Mouse (Mus musculus): ENCODE data around the gene Atp8b4. TPM values are rescaled to one million over a fixed set of nuclear protein-coding genes. Genes with fewer than 3 reads are reported as not detected.
A peak's percentile ranks its signal among the peaks of the same experiment; 100 is the strongest.
"Not testable (repeated sequence)": the region's sequence is repeated elsewhere in the genome, so short reads cannot be mapped to it uniquely, and the experiment has no call there.

Atp8b4 gene
- polyA plus RNA-seq, 1 experiment from 2014 or later: 2.1 TPM

GRCm38 (mm10) chr2:126474019-126474418 is 26.5 kb downstream of the Atp8b4 start:
- Histone ChIP-seq H3K27ac (replicated peaks; ENCODE audit: low read depth, low read length) (no peak overlapping the region), H3K9ac (replicated peaks; ENCODE audit: low read length) (no peak overlapping the region), H3K9me3 (replicated peaks; ENCODE audit: control insufficient read depth, low read length) (no peaks in the 10 kb centered on the region), H3K36me3 (replicated peaks; ENCODE audit: control insufficient read depth, insufficient read depth, low read depth, low read length) (no peaks in the 10 kb centered on the region), H3K4me3 (ENCODE audit: low read depth, low read length) (no peak overlapping the region), H3K27me3 (ENCODE audit: control insufficient read depth, insufficient read depth, low read length) (no peaks in the 10 kb centered on the region), H3K4me2 (ENCODE audit: low read depth, low read length) (no peak overlapping the region), H3K4me1 (ENCODE audit: control insufficient read depth, insufficient read depth, low read length) (no peaks in the 10 kb centered on the region)
- 91% methylated on average over 6 of the region's 6 CpGs for WGBS
- DNase-seq (ENCODE audit: low spot score): no peak
- no peak for ATAC-seq (replicated peaks; ENCODE audit: insufficient number of reproducible peaks, low FRiP score, low TSS enrichment, low read depth)

- Histone ChIP-seq H3K27ac (replicated peaks; ENCODE audit: low read depth, low read length) (no peak overlapping the region), H3K4me3 (ENCODE audit: low read depth, low read length) (no peak overlapping the region), H3K9me3 (replicated peaks; ENCODE audit: control insufficient read depth, low read length) (no peaks in the 10 kb centered on the region), H3K4me1 (ENCODE audit: control insufficient read depth, insufficient read depth, low read length) (no peaks in the 10 kb centered on the region), H3K9ac (replicated peaks; ENCODE audit: low read length) (no peak overlapping the region), H3K4me2 (ENCODE audit: low read depth, low read length) (no peak overlapping the region), H3K36me3 (replicated peaks; ENCODE audit: control insufficient read depth, insufficient read depth, low read depth, low read length) (no peaks in the 10 kb centered on the region), H3K27me3 (ENCODE audit: control insufficient read depth, insufficient read depth, low read length) (no peaks in the 10 kb centered on the region)
- 80% methylated on average over 5 of the region's 5 CpGs for WGBS
- DNase-seq (ENCODE audit: low spot score) (no peak), ATAC-seq (replicated peaks; ENCODE audit: insufficient number of reproducible peaks, low FRiP score, low TSS enrichment, low read depth) (no peak)
Observed at GRCm38 (mm10) chr2:126472836-126473235, 27.6 kb downstream of the Atp8b4 start.

GRCm38 (mm10) chr2:126467790-126468189 is 32.7 kb downstream of the Atp8b4 start:
- Histone ChIP-seq H3K4me1 (ENCODE audit: control insufficient read depth, insufficient read depth, low read length) (no peaks in the 10 kb centered on the region), H3K9me3 (replicated peaks; ENCODE audit: control insufficient read depth, low read length) (no peaks in the 10 kb centered on the region), H3K4me2 (ENCODE audit: low read depth, low read length) (no peak overlapping the region), H3K4me3 (ENCODE audit: low read depth, low read length) (no peak overlapping the region), H3K27me3 (ENCODE audit: control insufficient read depth, insufficient read depth, low read length) (no peaks in the 10 kb centered on the region), H3K36me3 (replicated peaks; ENCODE audit: control insufficient read depth, insufficient read depth, low read depth, low read length) (no peaks in the 10 kb centered on the region), H3K9ac (replicated peaks; ENCODE audit: low read length) (no peak overlapping the region), H3K27ac (replicated peaks; ENCODE audit: low read depth, low read length) (no peak overlapping the region)
- WGBS: 75% methylated on average over 4 of the region's 4 CpGs
- ATAC-seq (replicated peaks; ENCODE audit: insufficient number of reproducible peaks, low FRiP score, low TSS enrichment, low read depth): no peak
- no peak for DNase-seq (ENCODE audit: low spot score)

- no peak for ATAC-seq (replicated peaks; ENCODE audit: insufficient number of reproducible peaks, low FRiP score, low TSS enrichment, low read depth)
Observed at GRCm38 (mm10) chr2:126466391-126467134, 33.9 kb downstream of the Atp8b4 start.

GRCm38 (mm10) chr2:126458661-126459060 is 41.8 kb downstream of the Atp8b4 start:
- H3K4me2 ChIP-seq (ENCODE audit: low read depth, low read length): no peak overlapping the region
- no peaks in the 10 kb centered on the region for H3K36me3 ChIP-seq (replicated peaks; ENCODE audit: control insufficient read depth, insufficient read depth, low read depth, low read length)
- no peak overlapping the region for H3K9ac ChIP-seq (replicated peaks; ENCODE audit: low read length)
- 91% methylated on average over 2 of the region's 2 CpGs for WGBS
- ATAC-seq (replicated peaks; ENCODE audit: insufficient number of reproducible peaks, low FRiP score, low TSS enrichment, low read depth): no peak
- no peaks in the 10 kb centered on the region for H3K27me3 ChIP-seq (ENCODE audit: control insufficient read depth, insufficient read depth, low read length)
- no peaks in the 10 kb centered on the region for H3K4me1 ChIP-seq (ENCODE audit: control insufficient read depth, insufficient read depth, low read length)
- DNase-seq (ENCODE audit: low spot score): no peak
- no peak overlapping the region for H3K27ac ChIP-seq (replicated peaks; ENCODE audit: low read depth, low read length)
- H3K4me3 ChIP-seq (ENCODE audit: low read depth, low read length): no peak overlapping the region
- no peaks in the 10 kb centered on the region for H3K9me3 ChIP-seq (replicated peaks; ENCODE audit: control insufficient read depth, low read length)

More at GRCm38 (mm10) chr2:126466391-126467134, 33.9 kb downstream of the Atp8b4 start:
- no peak overlapping the region for H3K4me3 ChIP-seq (ENCODE audit: low read depth, low read length)
- no peaks in the 10 kb centered on the region for H3K4me1 ChIP-seq (ENCODE audit: control insufficient read depth, insufficient read depth, low read length)
- no peaks in the 10 kb centered on the region for H3K36me3 ChIP-seq (replicated peaks; ENCODE audit: control insufficient read depth, insufficient read depth, low read depth, low read length)
- no peak for DNase-seq (ENCODE audit: low spot score)
- 85% methylated on average over 13 of the region's 13 CpGs for WGBS
- H3K9me3 ChIP-seq (replicated peaks; ENCODE audit: control insufficient read depth, low read length): no peaks in the 10 kb centered on the region
- H3K9ac ChIP-seq (replicated peaks; ENCODE audit: low read length): no peak overlapping the region
- no peaks in the 10 kb centered on the region for H3K27me3 ChIP-seq (ENCODE audit: control insufficient read depth, insufficient read depth, low read length)
- no peak overlapping the region for H3K4me2 ChIP-seq (ENCODE audit: low read depth, low read length)
- H3K27ac ChIP-seq (replicated peaks; ENCODE audit: low read depth, low read length): no peak overlapping the region

- 61% methylated on average over 2 of the region's 2 CpGs for WGBS
- not testable (repeated sequence) for H3K27me3 ChIP-seq (ENCODE audit: control insufficient read depth, insufficient read depth, low read length); H3K4me1 ChIP-seq (ENCODE audit: control insufficient read depth, insufficient read depth, low read length); H3K9ac ChIP-seq (replicated peaks; ENCODE audit: low read length); ATAC-seq (replicated peaks; ENCODE audit: insufficient number of reproducible peaks, low FRiP score, low TSS enrichment, low read depth); H3K27ac ChIP-seq (replicated peaks; ENCODE audit: low read depth, low read length); H3K4me3 ChIP-seq (ENCODE audit: low read depth, low read length); H3K9me3 ChIP-seq (replicated peaks; ENCODE audit: control insufficient read depth, low read length); DNase-seq (ENCODE audit: low spot score); H3K4me2 ChIP-seq (ENCODE audit: low read depth, low read length); H3K36me3 ChIP-seq (replicated peaks; ENCODE audit: control insufficient read depth, insufficient read depth, low read depth, low read length)
Observed at GRCm38 (mm10) chr2:126457759-126458158, 42.7 kb downstream of the Atp8b4 start.

- DNase-seq (ENCODE audit: low spot score) (no peak), ATAC-seq (replicated peaks; ENCODE audit: insufficient number of reproducible peaks, low FRiP score, low TSS enrichment, low read depth) (no peak)
- Histone ChIP-seq H3K9ac (replicated peaks; ENCODE audit: low read length) (no peak overlapping the region), H3K9me3 (replicated peaks; ENCODE audit: control insufficient read depth, low read length) (no peaks in the 10 kb centered on the region), H3K36me3 (replicated peaks; ENCODE audit: control insufficient read depth, insufficient read depth, low read depth, low read length) (no peaks in the 10 kb centered on the region), H3K27ac (replicated peaks; ENCODE audit: low read depth, low read length) (no peak overlapping the region), H3K4me2 (ENCODE audit: low read depth, low read length) (no peak overlapping the region), H3K4me3 (ENCODE audit: low read depth, low read length) (no peak overlapping the region), H3K4me1 (ENCODE audit: control insufficient read depth, insufficient read depth, low read length) (no peaks in the 10 kb centered on the region), H3K27me3 (ENCODE audit: control insufficient read depth, insufficient read depth, low read length) (no peaks in the 10 kb centered on the region)
- 82% methylated on average over 7 of the region's 7 CpGs for WGBS
Observed at GRCm38 (mm10) chr2:126450937-126451302, 49.6 kb downstream of the Atp8b4 start.

- WGBS: 67% methylated on average over 14 of the region's 14 CpGs
- peak; percentile 6 for DNase-seq (ENCODE audit: low spot score)
- no peak overlapping the region for H3K4me2 ChIP-seq (ENCODE audit: low read depth, low read length)
Observed at GRCm38 (mm10) chr2:126450210-126450936, 50.1 kb downstream of the Atp8b4 start.

More at GRCm38 (mm10) chr2:126450210-126450936, 50.1 kb downstream of the Atp8b4 start:
- H3K27ac ChIP-seq (replicated peaks; ENCODE audit: low read depth, low read length): no peak overlapping the region
- no peak overlapping the region for H3K9ac ChIP-seq (replicated peaks; ENCODE audit: low read length)
- no peaks in the 10 kb centered on the region for H3K36me3 ChIP-seq (replicated peaks; ENCODE audit: control insufficient read depth, insufficient read depth, low read depth, low read length)
- H3K4me1 ChIP-seq (ENCODE audit: control insufficient read depth, insufficient read depth, low read length): no peaks in the 10 kb centered on the region
- no peaks in the 10 kb centered on the region for H3K9me3 ChIP-seq (replicated peaks; ENCODE audit: control insufficient read depth, low read length)
- no peak for ATAC-seq (replicated peaks; ENCODE audit: insufficient number of reproducible peaks, low FRiP score, low TSS enrichment, low read depth)
- H3K27me3 ChIP-seq (ENCODE audit: control insufficient read depth, insufficient read depth, low read length): no peaks in the 10 kb centered on the region
- H3K4me3 ChIP-seq (ENCODE audit: low read depth, low read length): no peak overlapping the region
